In the genomic region with DNA sequence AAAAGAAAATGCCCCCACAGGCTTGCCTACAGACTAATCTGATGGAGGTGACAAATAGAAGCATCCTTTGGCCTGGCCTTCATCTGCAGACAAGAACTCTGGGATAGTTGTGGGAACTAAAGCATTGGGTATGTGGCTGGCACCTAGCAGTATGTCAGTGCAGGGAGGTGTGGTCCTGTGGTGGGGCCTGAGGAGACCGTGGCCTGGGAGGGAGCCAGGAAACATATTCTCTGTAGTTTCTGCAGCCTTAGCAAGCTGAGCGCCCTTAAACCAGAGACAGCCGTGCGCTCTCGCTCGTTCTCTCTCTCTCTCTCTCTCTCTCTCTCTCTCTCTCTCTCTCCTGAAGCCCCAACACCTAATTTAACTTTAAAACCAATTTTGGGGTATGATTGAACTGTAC, we compare ENCODE assay signal across 16 mouse cellular contexts. TPM values are rescaled to one million over a fixed set of nuclear protein-coding genes. Genes with fewer than 3 reads are reported as not detected.
"Had no signal": no experiment of that assay in that cellular context is flagged by ENCODE, and none has a peak within 500 bp of the region (broad histone marks: within the 10 kb centered on the region; RNA-seq: fewer than 3 reads in every experiment).

No protein-coding gene starts in this region.

- H3K9me3 ChIP-seq: limb, embryonic 13.5 days; neural tube, embryonic 13.5 days had no signal

- DNase-seq: left cerebral cortex, postnatal 4 days; lung, adult 18-20 months; midbrain, embryonic 14.5 days; right cerebral cortex, postnatal 14 days; thymus, adult 2 months; thymus, postnatal 36 days had no signal

- H3K27me3 ChIP-seq: neural tube, embryonic 13.5 days had no signal

- H3K27ac ChIP-seq: limb, embryonic 13.5 days; liver, embryonic 14.5 days; neural tube, embryonic 13.5 days had no signal

- H3K4me2 ChIP-seq: limb, embryonic 13.5 days; neural tube, embryonic 13.5 days had no signal

- H3K9ac ChIP-seq: limb, embryonic 13.5 days; liver, embryonic 14.5 days; neural tube, embryonic 13.5 days had no signal

- H3K4me1 ChIP-seq: limb, embryonic 13.5 days had no signal

- ATAC-seq: intestine, postnatal 0 days had no signal

- H3K4me3 ChIP-seq: limb, embryonic 13.5 days; neural tube, embryonic 13.5 days had no signal

- H3K36me3 ChIP-seq: limb, embryonic 13.5 days; neural tube, embryonic 13.5 days had no signal

RNA-seq across cellular contexts. Expression of gene Tex35, which starts 34.1 kb away (rescaled TPM):
- total RNA-seq: layer of hippocampus, adult 18-20 months; layer of hippocampus, postnatal 10 days; megakaryocyte progenitor cell, adult 5-6 weeks; monocyte, adult 5-6 weeks had no signal
- polyA plus RNA-seq: intestine, postnatal 0 days; limb, embryonic 13.5 days; liver, embryonic 14.5 days; lung, embryonic 16.5 days; midbrain, embryonic 14.5 days; neural tube, embryonic 13.5 days; spleen, adult 2 months had no signal
